Mouse (Mus musculus) heart, adult 2 months (tissue): ENCODE measurements around the gene B430306N03Rik. TPM values are rescaled to one million over a fixed set of nuclear protein-coding genes. Genes with fewer than 3 reads are reported as not detected.
A peak's percentile ranks its signal among the peaks of the same experiment; 100 is the strongest.

Experiments
- DNase-seq, 2 experiments: peaks; one replicate each; pipeline ENCODE4 v3.0.0; 2021
- H3K27ac ChIP-seq: fragments of 200-600 bp; 2 replicates; pipeline ENCODE4 v1.8.1; 2022
- H3K27me3 ChIP-seq: fragments of 200-500 bp; 2 replicates; pipeline ENCODE4 v1.6.1; 2012; ENCODE audit warnings: mild to moderate bottlenecking, low read length, inconsistent platforms, mixed read lengths; ENCODE audit not compliant: control insufficient read depth, insufficient read depth
- H3K36me3 ChIP-seq: fragments of 200-500 bp; 2 replicates; pipeline ENCODE4 v1.6.1; 2012; ENCODE audit warnings: low read length, inconsistent platforms; ENCODE audit not compliant: control insufficient read depth, insufficient read depth
- H3K4me1 ChIP-seq: fragments of 200-500 bp; 2 replicates; pipeline ENCODE4 v1.6.1; 2011; ENCODE audit warnings: low read length; ENCODE audit not compliant: control insufficient read depth, insufficient read depth
- H3K4me3 ChIP-seq: fragments of 200-600 bp; 2 replicates; pipeline ENCODE4 v1.8.1; 2022
- H3K79me2 ChIP-seq: fragments of 200-500 bp; replicated peaks from 2 replicates; pipeline ENCODE4 v1.6.1; 2012; ENCODE audit warnings: mild to moderate bottlenecking, inconsistent platforms, low read length, moderate library complexity, mixed read lengths; ENCODE audit not compliant: control insufficient read depth, insufficient read depth
- H3K9ac ChIP-seq: fragments of 200-500 bp; 2 replicates; pipeline ENCODE4 v1.6.1; 2012; ENCODE audit warnings: low read depth, mild to moderate bottlenecking, control low read depth, inconsistent platforms, low read length, mixed read lengths
- CTCF ChIP-seq: fragments of 200-600 bp; IDR thresholded peaks from 2 replicates; pipeline ENCODE4 v1.8.1; 2022; ENCODE audit warnings: antibody characterized with exemption, mild to moderate bottlenecking, moderate library complexity
- EP300 ChIP-seq: fragments of 200-500 bp; IDR thresholded peaks from 2 replicates; pipeline ENCODE4 v1.6.1; 2011; ENCODE audit warnings: low read depth, low read length, control low read depth; ENCODE audit not compliant: insufficient read depth
- POLR2A ChIP-seq: fragments of 200-500 bp; IDR thresholded peaks from 2 replicates; pipeline ENCODE4 v1.6.1; 2011; ENCODE audit warnings: mild to moderate bottlenecking, low read depth, low read length, control low read depth; ENCODE audit not compliant: insufficient read depth
- WGBS: fragments of 180-500 bp; shearing (Covaris S2); methylation state at CpG from one replicate; pipeline ENCODE4 v1.1.7; 2018; 5-methylcytosine and 5-hydroxymethylcytosine counted together
- intact Hi-C: fragments of 180-260 bp; cut with DNase I; formaldehyde crosslinking; loops from one replicate; pipeline ENCODE4 v1.15.1; 2025
- polyA plus RNA-seq: library from polyadenylated mRNA; depleted of rRNA; stranded (reverse); fragments of >200 nt; gene quantifications from 2 replicates; pipeline ENCODE4 v1.2.3, GENCODE M21; 2012
- total RNA-seq, 2 experiments: library from RNA; stranded (reverse); gene quantifications; 2 replicates each; pipeline ENCODE4 v1.2.3; 2021

Gene B430306N03Rik
- total and polyA plus RNA-seq, 3 experiments = 0.14 to 0.57 (median 0.55) TPM

- H3K4me3 ChIP-seq = no peak overlapping the region
Observed at GRCm38 (mm10) chr17:48280943-48281738, 34.8 kb upstream of the B430306N03Rik start.

GRCm38 (mm10) chr17:48281739-48282085, 34.2 kb upstream of the B430306N03Rik start:
- H3K4me3 ChIP-seq = no peak overlapping the region
- no peak overlapping the region for H3K27ac ChIP-seq
- H3K9ac ChIP-seq = no peak overlapping the region
- H3K36me3 ChIP-seq = no peaks in the 10 kb centered on the region
- H3K79me2 ChIP-seq = no peaks in the 10 kb centered on the region
- DNase-seq = no peak
- intact Hi-C loops = no loop called here
- no peaks in the 10 kb centered on the region for H3K27me3 ChIP-seq
- no peaks in the 10 kb centered on the region for H3K4me1 ChIP-seq
- 17% methylated on average over 3 of the region's 3 CpGs for WGBS
- TF ChIP-seq EP300 (no peak), POLR2A (no peak), CTCF (no peak)

More at GRCm38 (mm10) chr17:48280943-48281738, 34.8 kb upstream of the B430306N03Rik start:
- H3K36me3 ChIP-seq = no peaks in the 10 kb centered on the region
- H3K9ac ChIP-seq = no peak overlapping the region
- intact Hi-C loops = no loop called here
- no peaks in the 10 kb centered on the region for H3K79me2 ChIP-seq
- H3K27me3 ChIP-seq = no peaks in the 10 kb centered on the region
- WGBS = 30% methylated on average over 18 of the region's 18 CpGs
- DNase-seq = no peak
- no peaks in the 10 kb centered on the region for H3K4me1 ChIP-seq
- TF ChIP-seq CTCF = no peak
- TF ChIP-seq POLR2A = no peak
- no peak for TF ChIP-seq EP300
- H3K27ac ChIP-seq = no peak overlapping the region

- H3K4me1 ChIP-seq = no peaks in the 10 kb centered on the region
- no peak overlapping the region for H3K9ac ChIP-seq
- DNase-seq = no peak
- TF ChIP-seq POLR2A (no peak), EP300 (no peak), CTCF (peak; percentile 28)
- no peaks in the 10 kb centered on the region for H3K79me2 ChIP-seq
- H3K27me3 ChIP-seq = no peaks in the 10 kb centered on the region
- no peak overlapping the region for H3K27ac ChIP-seq
- H3K36me3 ChIP-seq = no peaks in the 10 kb centered on the region
- intact Hi-C loops = no loop called here
- WGBS = 36% methylated on average over 1 of the region's 1 CpGs
- no peak overlapping the region for H3K4me3 ChIP-seq
Observed at GRCm38 (mm10) chr17:48286765-48287164, 29.2 kb upstream of the B430306N03Rik start.

DNA sequence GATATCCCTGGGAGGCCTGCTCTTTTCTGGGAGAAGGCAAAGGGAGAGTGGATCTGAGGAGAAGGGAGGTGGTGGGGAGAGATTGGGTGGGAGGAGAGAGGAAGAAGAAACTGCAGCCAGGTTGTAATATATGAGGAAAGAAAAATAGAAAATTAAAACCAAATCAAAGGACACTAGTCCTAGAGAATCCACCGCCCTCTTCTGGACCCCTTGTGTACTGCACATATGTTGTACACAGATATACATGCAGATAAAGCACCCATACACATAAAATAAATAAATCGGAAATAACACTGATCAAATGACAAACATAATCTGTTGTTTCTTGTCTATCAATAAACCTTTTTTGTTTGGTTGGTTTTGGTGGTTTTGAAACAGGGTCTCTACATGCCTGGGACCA, 28.7 kb upstream of the B430306N03Rik start:
- no peak overlapping the region for H3K27ac ChIP-seq
- no peak overlapping the region for H3K9ac ChIP-seq
- 57% methylated on average over 2 of the region's 2 CpGs for WGBS
- H3K36me3 ChIP-seq = no peaks in the 10 kb centered on the region
- DNase-seq = no peak
- H3K4me1 ChIP-seq = no peaks in the 10 kb centered on the region
- intact Hi-C loops = no loop called here
- H3K79me2 ChIP-seq = no peaks in the 10 kb centered on the region
- H3K27me3 ChIP-seq = no peaks in the 10 kb centered on the region
- TF ChIP-seq EP300 (no peak), CTCF (peak; percentile 33), POLR2A (no peak)
- H3K4me3 ChIP-seq = no peak overlapping the region

- Histone ChIP-seq H3K4me1 (no peaks in the 10 kb centered on the region), H3K27me3 (no peaks in the 10 kb centered on the region), H3K4me3 (no peak overlapping the region), H3K79me2 (no peaks in the 10 kb centered on the region), H3K27ac (no peak overlapping the region), H3K9ac (no peak overlapping the region), H3K36me3 (no peaks in the 10 kb centered on the region)
- TF ChIP-seq CTCF = no peak
- no peak for TF ChIP-seq POLR2A
- TF ChIP-seq EP300 = no peak
- intact Hi-C loops = no loop called here
- DNase-seq = no peak
- 71% methylated on average over 5 of the region's 5 CpGs for WGBS
Observed at GRCm38 (mm10) chr17:48293500-48294194, 22.3 kb upstream of the B430306N03Rik start.

- H3K27ac ChIP-seq = no peak within 1 kb of the TSS
- 27% methylated on average over 3 of the region's 4 CpGs for WGBS
- no peaks in the 10 kb centered on the region for H3K36me3 ChIP-seq
- no peaks in the 10 kb centered on the region for H3K79me2 ChIP-seq
- intact Hi-C loops = no loop called here
- no peak for TF ChIP-seq POLR2A
- TF ChIP-seq CTCF = no peak
- no peaks in the 10 kb centered on the region for H3K4me1 ChIP-seq
- no peak within 1 kb of the TSS for H3K4me3 ChIP-seq
- DNase-seq = no peak
- H3K27me3 ChIP-seq = no peaks in the 10 kb centered on the region
- H3K9ac ChIP-seq = no peak within 1 kb of the TSS; the same call in 1 of the 2 replicates
Observed at GRCm38 (mm10) chr17:48299203-48299602, 16.7 kb upstream of the B430306N03Rik start, which contains the start of gene Treml2. Treml2 (plus strand) TSS chr17:48299498.
